Mouse (Mus musculus): ENCODE data around the gene Grid2. TPM values are rescaled to one million over a fixed set of nuclear protein-coding genes. Genes with fewer than 3 reads are reported as not detected.

The Grid2 gene
- polyA plus RNA-seq, 1 experiment from 2014 or later: 0.21 TPM

GRCm38 (mm10) chr6:64730030-64730429, 1474.4 kb downstream of the Grid2 start:
- Histone ChIP-seq H3K27me3 (ENCODE audit: control insufficient read depth, insufficient read depth, low read length) (peaks cover 66% of the 10 kb centered on the region), H3K9me3 (ENCODE audit: control insufficient read depth, low read length) (no peaks in the 10 kb centered on the region), H3K9ac (ENCODE audit: low read length) (no peak overlapping the region), H3K4me3 (ENCODE audit: low read depth, low read length) (peak overlapping the region; percentile 32; the same call in 1 of the 2 replicates), H3K4me2 (ENCODE audit: low read depth, severe bottlenecking) (peak overlapping the region; percentile 47), H3K27ac (replicated peaks; ENCODE audit: low read depth, low read length) (no peak overlapping the region), H3K36me3 (ENCODE audit: control insufficient read depth, insufficient read depth, low read length) (no peaks in the 10 kb centered on the region), H3K4me1 (ENCODE audit: control insufficient read depth, insufficient read depth, low read length) (peaks cover 15% of the 10 kb centered on the region)
- under 1% methylated on average over 18 of the region's 19 CpGs for WGBS
- ATAC-seq (ENCODE audit: insufficient number of reproducible peaks, low FRiP score, low TSS enrichment, low read depth) (no peak), DNase-seq (ENCODE audit: low spot score) (no peak)

DNA sequence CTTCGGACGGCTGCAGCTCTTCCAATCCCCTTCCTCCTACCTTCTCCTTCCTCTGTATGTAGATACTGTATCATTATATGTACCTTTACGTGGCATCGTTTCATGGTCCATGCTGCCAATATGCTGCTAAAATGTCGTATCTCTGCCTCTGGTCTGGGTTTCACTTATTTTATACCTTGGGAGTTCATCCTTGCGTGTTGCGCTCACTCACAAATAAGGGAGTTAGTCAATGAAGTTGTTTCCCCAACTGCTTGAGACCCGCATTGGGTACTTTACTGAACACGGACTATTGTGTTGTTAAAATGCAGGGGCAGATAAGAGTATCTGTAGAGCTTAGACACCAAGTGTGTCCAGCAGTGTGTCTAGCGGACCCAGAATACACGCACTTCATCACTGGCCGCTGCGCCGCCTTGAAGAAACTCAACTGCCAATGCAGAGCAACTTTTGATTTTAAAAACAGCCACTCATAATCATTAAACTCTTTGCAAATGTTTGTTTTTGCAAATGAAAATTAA, 1474.9 kb downstream of the Grid2 start:
- Histone ChIP-seq H3K9me3 (ENCODE audit: control insufficient read depth, low read length) (no peaks in the 10 kb centered on the region), H3K4me3 (ENCODE audit: low read depth, low read length) (no peak overlapping the region), H3K27ac (replicated peaks; ENCODE audit: low read depth, low read length) (no peak overlapping the region), H3K36me3 (ENCODE audit: control insufficient read depth, insufficient read depth, low read length) (no peaks in the 10 kb centered on the region), H3K4me1 (ENCODE audit: control insufficient read depth, insufficient read depth, low read length) (peaks cover 15% of the 10 kb centered on the region), H3K9ac (ENCODE audit: low read length) (no peak overlapping the region), H3K4me2 (ENCODE audit: low read depth, severe bottlenecking) (no peak overlapping the region), H3K27me3 (ENCODE audit: control insufficient read depth, insufficient read depth, low read length) (peaks cover 71% of the 10 kb centered on the region)
- DNase-seq (ENCODE audit: low spot score) (peak; percentile 40), ATAC-seq (ENCODE audit: insufficient number of reproducible peaks, low FRiP score, low TSS enrichment, low read depth) (no peak)
- 2% methylated on average over 14 of the region's 14 CpGs for WGBS

DNA sequence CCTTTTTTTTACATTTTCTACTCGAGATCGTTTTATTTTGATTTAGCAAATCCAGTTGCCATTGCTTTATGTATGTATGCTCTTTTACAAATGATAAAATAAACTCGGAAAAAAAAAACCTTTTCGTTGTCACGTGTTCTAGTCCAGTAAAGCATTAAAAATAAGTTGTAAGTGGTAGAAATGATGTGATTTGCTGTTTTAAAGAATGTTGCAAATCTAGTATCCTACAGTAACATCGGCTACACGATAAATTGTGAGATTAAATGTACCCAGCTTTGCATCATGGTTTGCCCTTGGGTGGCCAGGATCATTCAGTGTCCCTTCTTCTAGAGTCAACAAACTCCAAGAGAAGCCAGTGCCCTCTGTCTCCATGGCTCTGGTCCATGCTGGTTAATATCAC, 1475.5 kb downstream of the Grid2 start:
- Histone ChIP-seq H3K4me1 (ENCODE audit: control insufficient read depth, insufficient read depth, low read length) (peaks cover 15% of the 10 kb centered on the region), H3K4me2 (ENCODE audit: low read depth, severe bottlenecking) (no peak overlapping the region), H3K9ac (ENCODE audit: low read length) (no peak overlapping the region), H3K9me3 (ENCODE audit: control insufficient read depth, low read length) (no peaks in the 10 kb centered on the region), H3K27ac (replicated peaks; ENCODE audit: low read depth, low read length) (no peak overlapping the region), H3K4me3 (ENCODE audit: low read depth, low read length) (no peak overlapping the region), H3K27me3 (ENCODE audit: control insufficient read depth, insufficient read depth, low read length) (peaks cover 73% of the 10 kb centered on the region), H3K36me3 (ENCODE audit: control insufficient read depth, insufficient read depth, low read length) (no peaks in the 10 kb centered on the region)
- WGBS: 6% methylated on average over 7 of the region's 7 CpGs
- no peak for ATAC-seq (ENCODE audit: insufficient number of reproducible peaks, low FRiP score, low TSS enrichment, low read depth)
- DNase-seq (ENCODE audit: low spot score): no peak

DNA sequence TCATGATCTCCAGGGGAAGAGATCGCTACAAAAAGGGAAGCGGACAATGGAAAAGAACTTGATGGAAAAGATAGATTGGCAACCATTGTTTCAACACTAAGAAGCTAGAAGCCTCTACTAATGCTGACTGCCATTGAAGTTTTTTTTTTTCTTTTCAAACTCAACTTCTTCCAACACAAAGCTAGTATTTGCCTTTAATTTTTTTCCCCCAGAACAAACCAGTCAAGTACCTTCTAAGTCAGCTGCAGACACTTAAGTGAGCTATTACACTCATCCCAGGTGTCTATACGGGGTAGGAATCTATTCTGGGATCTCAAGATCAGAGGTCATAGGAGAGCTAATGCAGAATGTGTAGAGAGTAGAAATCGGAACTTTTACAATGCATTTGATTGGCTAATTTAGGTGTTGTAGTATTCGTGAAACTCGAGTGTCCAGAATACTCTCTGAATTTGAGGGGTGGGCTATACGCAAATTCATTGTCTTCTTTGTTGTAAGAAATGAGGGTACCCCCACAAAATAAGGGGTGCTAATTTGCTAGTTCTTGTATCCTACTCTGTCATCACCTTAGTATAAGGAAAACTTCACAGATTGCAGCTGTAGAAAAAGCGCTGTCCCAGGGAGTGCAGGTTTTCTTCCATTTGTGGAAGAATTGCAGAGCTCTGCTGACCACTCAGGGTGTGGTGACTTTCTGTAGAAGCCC, 1476.1 kb downstream of the Grid2 start:
- H3K4me2 ChIP-seq (ENCODE audit: low read depth, severe bottlenecking): no peak overlapping the region
- peaks cover 74% of the 10 kb centered on the region for H3K27me3 ChIP-seq (ENCODE audit: control insufficient read depth, insufficient read depth, low read length)
- H3K27ac ChIP-seq (replicated peaks; ENCODE audit: low read depth, low read length): no peak overlapping the region
- H3K36me3 ChIP-seq (ENCODE audit: control insufficient read depth, insufficient read depth, low read length): no peaks in the 10 kb centered on the region
- H3K9ac ChIP-seq (ENCODE audit: low read length): no peak overlapping the region
- ATAC-seq (ENCODE audit: insufficient number of reproducible peaks, low FRiP score, low TSS enrichment, low read depth) (no peak), DNase-seq (ENCODE audit: low spot score) (no peak)
- no peaks in the 10 kb centered on the region for H3K9me3 ChIP-seq (ENCODE audit: control insufficient read depth, low read length)
- WGBS: 4% methylated on average over 8 of the region's 8 CpGs
- no peak overlapping the region for H3K4me3 ChIP-seq (ENCODE audit: low read depth, low read length)
- H3K4me1 ChIP-seq (ENCODE audit: control insufficient read depth, insufficient read depth, low read length): peaks cover 15% of the 10 kb centered on the region

GRCm38 (mm10) chr6:64733311-64733710, 1477.6 kb downstream of the Grid2 start:
- peaks cover 15% of the 10 kb centered on the region for H3K4me1 ChIP-seq (ENCODE audit: control insufficient read depth, insufficient read depth, low read length)
- DNase-seq (ENCODE audit: low spot score) (no peak), ATAC-seq (ENCODE audit: insufficient number of reproducible peaks, low FRiP score, low TSS enrichment, low read depth) (no peak)
- WGBS: 4% methylated on average over 4 of the region's 4 CpGs
- H3K36me3 ChIP-seq (ENCODE audit: control insufficient read depth, insufficient read depth, low read length): no peaks in the 10 kb centered on the region
- H3K27ac ChIP-seq (replicated peaks; ENCODE audit: low read depth, low read length): no peak overlapping the region
- H3K4me2 ChIP-seq (ENCODE audit: low read depth, severe bottlenecking): no peak overlapping the region
- peaks cover 66% of the 10 kb centered on the region for H3K27me3 ChIP-seq (ENCODE audit: control insufficient read depth, insufficient read depth, low read length)
- H3K4me3 ChIP-seq (ENCODE audit: low read depth, low read length): no peak overlapping the region
- H3K9me3 ChIP-seq (ENCODE audit: control insufficient read depth, low read length): no peaks in the 10 kb centered on the region
- H3K9ac ChIP-seq (ENCODE audit: low read length): no peak overlapping the region

GRCm38 (mm10) chr6:64734441-64735320, 1479.0 kb downstream of the Grid2 start:
- H3K9ac ChIP-seq (ENCODE audit: low read length): no peak overlapping the region
- 1% methylated on average over 53 of the region's 54 CpGs for WGBS

GRCm38 (mm10) chr6:64736317-64736716, 1480.6 kb downstream of the Grid2 start:
- H3K36me3 ChIP-seq (ENCODE audit: control insufficient read depth, insufficient read depth, low read length): no peaks in the 10 kb centered on the region
- H3K4me1 ChIP-seq (ENCODE audit: control insufficient read depth, insufficient read depth, low read length): peaks cover 6% of the 10 kb centered on the region; the same call in 1 of the 2 replicates
- WGBS: 75% methylated on average over 4 of the region's 4 CpGs
- H3K9me3 ChIP-seq (ENCODE audit: control insufficient read depth, low read length): no peaks in the 10 kb centered on the region
- ATAC-seq (ENCODE audit: insufficient number of reproducible peaks, low FRiP score, low TSS enrichment, low read depth): no peak
- H3K4me3 ChIP-seq (ENCODE audit: low read depth, low read length): no peak overlapping the region
- H3K9ac ChIP-seq (ENCODE audit: low read length): no peak overlapping the region
- H3K4me2 ChIP-seq (ENCODE audit: low read depth, severe bottlenecking): no peak overlapping the region
- H3K27me3 ChIP-seq (ENCODE audit: control insufficient read depth, insufficient read depth, low read length): peaks cover 44% of the 10 kb centered on the region
- H3K27ac ChIP-seq (replicated peaks; ENCODE audit: low read depth, low read length): no peak overlapping the region
- DNase-seq (ENCODE audit: low spot score): no peak

More at GRCm38 (mm10) chr6:64734441-64735320, 1479.0 kb downstream of the Grid2 start:
- 0 out of 2 replicates have a peak, but pooled peaks have one; percentile 15 for ATAC-seq (ENCODE audit: insufficient number of reproducible peaks, low FRiP score, low TSS enrichment, low read depth)
- Histone ChIP-seq H3K27me3 (ENCODE audit: control insufficient read depth, insufficient read depth, low read length) (peaks cover 57% of the 10 kb centered on the region), H3K4me1 (ENCODE audit: control insufficient read depth, insufficient read depth, low read length) (peaks cover 9% of the 10 kb centered on the region; the same call in 1 of the 2 replicates), H3K4me2 (ENCODE audit: low read depth, severe bottlenecking) (peak overlapping the region; percentile 68), H3K4me3 (ENCODE audit: low read depth, low read length) (peak overlapping the region; percentile 30), H3K9me3 (ENCODE audit: control insufficient read depth, low read length) (no peaks in the 10 kb centered on the region), H3K27ac (replicated peaks; ENCODE audit: low read depth, low read length) (no peak overlapping the region), H3K36me3 (ENCODE audit: control insufficient read depth, insufficient read depth, low read length) (no peaks in the 10 kb centered on the region)
- peak; percentile 53 for DNase-seq (ENCODE audit: low spot score)

DNA sequence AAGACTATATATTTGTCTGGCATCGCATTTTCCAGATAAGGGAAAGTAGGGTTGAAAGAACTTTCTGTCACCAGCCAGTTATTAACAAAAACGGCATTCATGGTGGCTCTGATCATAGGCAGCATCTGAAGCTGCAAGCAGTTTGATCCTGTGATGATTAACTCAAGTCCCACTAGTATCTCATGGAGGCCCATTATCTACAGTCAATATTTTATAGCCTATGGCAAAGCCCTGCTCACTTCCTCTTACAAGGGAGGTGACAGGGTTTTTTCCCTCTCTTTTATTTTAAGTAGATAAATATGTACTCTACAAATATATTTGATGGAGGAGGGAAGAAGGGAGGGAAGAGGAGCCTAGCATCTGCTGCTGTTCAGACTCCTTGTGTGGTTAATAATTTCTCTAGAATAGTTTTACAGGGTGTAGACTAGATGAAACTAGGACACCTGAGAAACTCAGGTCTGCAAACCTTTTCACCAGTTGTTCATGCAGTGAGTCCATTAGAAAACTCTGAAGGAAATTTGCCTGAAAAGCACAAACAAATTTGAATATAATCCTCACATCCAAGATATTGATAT, 1487.3 kb downstream of the Grid2 start:
- WGBS: 86% methylated on average over 2 of the region's 2 CpGs
- Histone ChIP-seq H3K9me3 (ENCODE audit: control insufficient read depth, low read length) (no peaks in the 10 kb centered on the region), H3K4me3 (ENCODE audit: low read depth, low read length) (no peak overlapping the region), H3K9ac (ENCODE audit: low read length) (no peak overlapping the region), H3K27ac (replicated peaks; ENCODE audit: low read depth, low read length) (no peak overlapping the region), H3K4me1 (ENCODE audit: control insufficient read depth, insufficient read depth, low read length) (no peaks in the 10 kb centered on the region), H3K4me2 (ENCODE audit: low read depth, severe bottlenecking) (no peak overlapping the region), H3K27me3 (ENCODE audit: control insufficient read depth, insufficient read depth, low read length) (no peaks in the 10 kb centered on the region), H3K36me3 (ENCODE audit: control insufficient read depth, insufficient read depth, low read length) (no peaks in the 10 kb centered on the region)
- ATAC-seq (ENCODE audit: insufficient number of reproducible peaks, low FRiP score, low TSS enrichment, low read depth) (no peak), DNase-seq (ENCODE audit: low spot score) (no peak)

Data from limb, embryonic 11.5 days (tissue).